Mouse (Mus musculus) liver, embryonic 11.5 days (tissue): ENCODE results near the gene Fam129b. TPM values are rescaled to one million over a fixed set of nuclear protein-coding genes. Genes with fewer than 3 reads are reported as not detected.

Experiments
- ATAC-seq: fragments of 200-750 bp; cut with Nextera tagmentation; replicated peaks from 2 replicates; pipeline ENCODE4 v1.8.0; 2017; ENCODE audit warnings: moderate number of reproducible peaks, mild to moderate bottlenecking, moderate TSS enrichment, moderate library complexity; ENCODE audit not compliant: low FRiP score
- DNase-seq: peaks from one replicate; pipeline ENCODE4 v3.0.0-alpha.2; 2017; ENCODE audit warnings: low spot score
- H3K27ac ChIP-seq: fragments of 300-500 bp; sonication (generic); 2 replicates; pipeline ENCODE4 v1.5.1; 2014; ENCODE audit warnings: mild to moderate bottlenecking, low read depth, low read length, control low read depth
- H3K27me3 ChIP-seq: fragments of 300-500 bp; sonication (generic); replicated peaks from 2 replicates; pipeline ENCODE4 v1.6.1; 2014; ENCODE audit warnings: low read length, mixed read lengths; ENCODE audit not compliant: control insufficient read depth, insufficient read depth
- H3K36me3 ChIP-seq: fragments of 300-500 bp; sonication (generic); 2 replicates; pipeline ENCODE4 v1.6.1; 2014; ENCODE audit warnings: mild to moderate bottlenecking, low read length, moderate library complexity, mixed read lengths; ENCODE audit not compliant: control insufficient read depth, insufficient read depth
- H3K4me1 ChIP-seq: fragments of 300-500 bp; sonication (generic); replicated peaks from 2 replicates; pipeline ENCODE4 v1.6.1; 2014; ENCODE audit warnings: low read length, mixed read lengths; ENCODE audit not compliant: control insufficient read depth, insufficient read depth
- H3K4me2 ChIP-seq: fragments of 300-500 bp; sonication (generic); 2 replicates; pipeline ENCODE4 v1.6.1; 2014; ENCODE audit warnings: mild to moderate bottlenecking, control low read depth, moderate library complexity
- H3K4me3 ChIP-seq: fragments of 300-500 bp; sonication (generic); 2 replicates; pipeline ENCODE4 v1.5.1; 2014; ENCODE audit warnings: low read depth, low read length, control low read depth
- H3K9ac ChIP-seq: fragments of 300-500 bp; sonication (generic); 2 replicates; pipeline ENCODE4 v1.6.1; 2014; ENCODE audit warnings: low read depth, low read length, control low read depth
- H3K9me3 ChIP-seq: fragments of 300-500 bp; sonication (generic); 2 replicates; pipeline ENCODE4 v1.6.1; 2016; ENCODE audit warnings: low read length, inconsistent platforms, mixed read lengths; ENCODE audit not compliant: control insufficient read depth
- WGBS: fragments of 180-500 bp; shearing (Covaris S2); extraction: QIAGEN DNeasy Blood & Tissue Kit; methylation state at CpG from one replicate; pipeline ENCODE4 v1.1.7; 2014; 5-methylcytosine and 5-hydroxymethylcytosine counted together
- polyA plus RNA-seq: library from polyadenylated mRNA; unstranded; fragments of >200 nt; fragmentation: Nextera tagmentation; extraction: Ambion mirVana; gene quantifications from 2 replicates; pipeline ENCODE4 v1.2.1, GENCODE M21; 2014

Gene Fam129b
- polyA plus RNA-seq, 1 experiment from 2014 or later, result 11.9 TPM

GRCm38 (mm10) chr2:32921801-32922380, 46.0 kb downstream of the Fam129b start:
- Histone ChIP-seq H3K4me1 (peaks cover 12% of the 10 kb centered on the region; the same call in 1 of the 2 replicates), H3K36me3 (peaks cover 17% of the 10 kb centered on the region), H3K9me3 (no peaks in the 10 kb centered on the region), H3K27me3 (no peaks in the 10 kb centered on the region), H3K4me3 (no peak overlapping the region), H3K4me2 (no peak overlapping the region), H3K9ac (no peak overlapping the region), H3K27ac (no peak overlapping the region)
- DNase-seq (no peak), ATAC-seq (no peak)
- 89% methylated on average over 15 of the region's 15 CpGs for WGBS

- no peak for DNase-seq
- no peak overlapping the region for H3K4me2 ChIP-seq
- no peak overlapping the region for H3K27ac ChIP-seq
- no peaks in the 10 kb centered on the region for H3K27me3 ChIP-seq
- H3K4me3 ChIP-seq, result no peak overlapping the region
- WGBS, result 86% methylated on average over 13 of the region's 13 CpGs
- peaks cover 6% of the 10 kb centered on the region; the same call in 1 of the 2 replicates for H3K4me1 ChIP-seq
- H3K36me3 ChIP-seq, result peaks cover 17% of the 10 kb centered on the region
- no peak for ATAC-seq
- H3K9me3 ChIP-seq, result no peaks in the 10 kb centered on the region
- H3K9ac ChIP-seq, result no peak overlapping the region
These were observed 46.6 kb downstream of the Fam129b start for GRCm38 (mm10) chr2:32922564-32922963.

GRCm38 (mm10) chr2:32923551-32924250, 47.8 kb downstream of the Fam129b start:
- H3K9ac ChIP-seq, result no peak overlapping the region
- no peak overlapping the region for H3K4me2 ChIP-seq
- no peaks in the 10 kb centered on the region for H3K27me3 ChIP-seq
- H3K9me3 ChIP-seq, result no peaks in the 10 kb centered on the region
- no peak overlapping the region for H3K27ac ChIP-seq
- no peak overlapping the region for H3K4me3 ChIP-seq
- H3K36me3 ChIP-seq, result peaks cover 17% of the 10 kb centered on the region
- DNase-seq, result no peak
- 92% methylated on average over 24 of the region's 24 CpGs for WGBS
- H3K4me1 ChIP-seq, result 0 out of 2 replicates have a peak, but pooled peaks cover 4% of the 10 kb centered on the region
- ATAC-seq, result no peak

- WGBS, result 74% methylated on average over 10 of the region's 10 CpGs
- DNase-seq (no peak), ATAC-seq (no peak)
- no peak overlapping the region for H3K4me2 ChIP-seq
- H3K36me3 ChIP-seq, result peaks cover 17% of the 10 kb centered on the region
- no peak overlapping the region for H3K27ac ChIP-seq
- no peaks in the 10 kb centered on the region for H3K9me3 ChIP-seq
- no peak overlapping the region for H3K9ac ChIP-seq
- 0 out of 2 replicates have a peak, but pooled peaks cover 4% of the 10 kb centered on the region for H3K4me1 ChIP-seq
- no peak overlapping the region for H3K4me3 ChIP-seq
- H3K27me3 ChIP-seq, result no peaks in the 10 kb centered on the region
These were observed 48.5 kb downstream of the Fam129b start for GRCm38 (mm10) chr2:32924306-32924844.

- H3K27me3 ChIP-seq, result no peaks in the 10 kb centered on the region
- H3K4me3 ChIP-seq, result no peak overlapping the region
- H3K4me1 ChIP-seq, result 0 out of 2 replicates have a peak, but pooled peaks cover 4% of the 10 kb centered on the region
- H3K36me3 ChIP-seq, result peaks cover 11% of the 10 kb centered on the region; the same call in 1 of the 2 replicates
- H3K9ac ChIP-seq, result no peak overlapping the region
- no peak overlapping the region for H3K4me2 ChIP-seq
- DNase-seq (no peak), ATAC-seq (no peak)
- 87% methylated on average over 12 of the region's 12 CpGs for WGBS
- no peaks in the 10 kb centered on the region for H3K9me3 ChIP-seq
- no peak overlapping the region for H3K27ac ChIP-seq
These were observed 50.6 kb downstream of the Fam129b start for GRCm38 (mm10) chr2:32926330-32927075.

GRCm38 (mm10) chr2:32927624-32928234, 51.8 kb downstream of the Fam129b start:
- no peaks in the 10 kb centered on the region for H3K9me3 ChIP-seq
- 79% methylated on average over 15 of the region's 15 CpGs for WGBS
- DNase-seq (no peak), ATAC-seq (no peak)
- H3K9ac ChIP-seq, result no peak overlapping the region
- 0 out of 2 replicates have a peak, but pooled peaks cover 4% of the 10 kb centered on the region for H3K4me1 ChIP-seq
- H3K4me2 ChIP-seq, result no peak overlapping the region
- no peak overlapping the region for H3K27ac ChIP-seq
- no peaks in the 10 kb centered on the region for H3K27me3 ChIP-seq
- 0 out of 2 replicates have a peak, but pooled peaks cover 4% of the 10 kb centered on the region for H3K36me3 ChIP-seq
- H3K4me3 ChIP-seq, result no peak overlapping the region

- no peak overlapping the region for H3K4me3 ChIP-seq
- 0 out of 2 replicates have a peak overlapping the region, but pooled peaks have one; percentile 32 for H3K27ac ChIP-seq
- H3K4me1 ChIP-seq, result 0 out of 2 replicates have a peak, but pooled peaks cover 4% of the 10 kb centered on the region
- WGBS, result 38% methylated on average over 10 of the region's 10 CpGs
- DNase-seq (peak; percentile 69), ATAC-seq (peak; percentile 41; the same call in 1 of the 2 replicates)
- no peaks in the 10 kb centered on the region for H3K27me3 ChIP-seq
- H3K4me2 ChIP-seq, result no peak overlapping the region
- no peak overlapping the region for H3K9ac ChIP-seq
- 0 out of 2 replicates have a peak, but pooled peaks cover 3% of the 10 kb centered on the region for H3K36me3 ChIP-seq
- no peaks in the 10 kb centered on the region for H3K9me3 ChIP-seq
These were observed 52.5 kb downstream of the Fam129b start for GRCm38 (mm10) chr2:32928235-32928946.
